Mouse (Mus musculus): ENCODE results near the gene Hoxd9.

DNA sequence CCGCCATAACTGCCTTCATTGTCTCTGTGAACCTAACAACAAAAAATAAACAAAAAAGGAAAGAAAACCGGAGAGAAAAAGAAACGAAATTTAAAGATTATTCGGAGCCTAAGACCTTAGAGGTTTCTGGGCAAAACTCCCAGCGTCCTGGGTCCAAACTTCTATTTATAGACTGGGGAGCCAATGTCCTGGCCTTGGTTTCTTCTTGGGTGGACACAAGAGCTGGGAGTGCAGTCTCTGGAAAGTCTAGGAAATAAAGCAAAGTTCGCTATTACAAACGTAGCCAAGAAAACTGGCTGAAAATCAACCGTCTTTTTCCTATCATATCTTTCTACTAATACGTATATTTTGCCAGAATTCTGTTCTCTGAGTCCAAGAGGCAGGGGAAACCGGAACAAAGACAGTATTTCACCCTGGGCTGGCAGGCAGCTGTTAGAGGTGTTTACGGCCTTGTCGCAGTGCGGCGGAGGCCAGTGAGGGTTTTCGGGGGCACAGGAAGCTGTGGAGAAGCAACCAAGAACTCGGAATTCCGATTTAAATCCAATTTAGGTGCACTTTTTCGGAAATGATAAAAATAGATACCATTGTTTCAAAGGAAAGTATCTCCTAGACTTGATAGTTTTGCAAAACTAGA is 16.7 kb downstream of the Hoxd9 start:
- TF ChIP-seq EP300 (IDR thresholded peaks at IDR 0.05; ENCODE audit: insufficient read depth, low read depth, low read length) (no peak), CTCF (IDR thresholded peaks at IDR 0.05) (no peak)
